Mouse (Mus musculus): ENCODE data around the gene Garnl3. TPM values are rescaled to one million over a fixed set of nuclear protein-coding genes. Genes with fewer than 3 reads are reported as not detected.

The Garnl3 gene
- polyA plus RNA-seq, 1 experiment from 2014 or later = 16.6 TPM

GRCm38 (mm10) chr2:33159593-33159992 lies 28.1 kb upstream of the Garnl3 start:
- H3K9me3 ChIP-seq (replicated peaks; ENCODE audit: control insufficient read depth, low read length) = no peaks in the 10 kb centered on the region
- no peak for ATAC-seq (ENCODE audit: insufficient read depth, low FRiP score)
- H3K27ac ChIP-seq (ENCODE audit: low read length) = no peak overlapping the region
- H3K27me3 ChIP-seq (ENCODE audit: control insufficient read depth, insufficient read depth, low read length) = no peaks in the 10 kb centered on the region
- H3K9ac ChIP-seq (ENCODE audit: low read length) = no peak overlapping the region
- H3K4me1 ChIP-seq (ENCODE audit: control insufficient read depth, insufficient read depth, low read length) = peaks cover 3% of the 10 kb centered on the region
- no peaks in the 10 kb centered on the region for H3K36me3 ChIP-seq (ENCODE audit: control insufficient read depth, insufficient read depth, low read length)
- WGBS = 86% methylated on average over 7 of the region's 7 CpGs
- no peak overlapping the region for H3K4me2 ChIP-seq (ENCODE audit: low read depth, low read length)
- no peak overlapping the region for H3K4me3 ChIP-seq (replicated peaks; ENCODE audit: low read length)

GRCm38 (mm10) chr2:33158895-33159294 lies 27.4 kb upstream of the Garnl3 start:
- Histone ChIP-seq H3K4me1 (ENCODE audit: control insufficient read depth, insufficient read depth, low read length) (no peaks in the 10 kb centered on the region), H3K9me3 (replicated peaks; ENCODE audit: control insufficient read depth, low read length) (no peaks in the 10 kb centered on the region), H3K27me3 (ENCODE audit: control insufficient read depth, insufficient read depth, low read length) (no peaks in the 10 kb centered on the region), H3K27ac (ENCODE audit: low read length) (no peak overlapping the region), H3K9ac (ENCODE audit: low read length) (no peak overlapping the region), H3K36me3 (ENCODE audit: control insufficient read depth, insufficient read depth, low read length) (no peaks in the 10 kb centered on the region), H3K4me2 (ENCODE audit: low read depth, low read length) (no peak overlapping the region), H3K4me3 (replicated peaks; ENCODE audit: low read length) (no peak overlapping the region)
- ATAC-seq (ENCODE audit: insufficient read depth, low FRiP score) = no peak
- 85% methylated on average over 6 of the region's 6 CpGs for WGBS

GRCm38 (mm10) chr2:33156283-33156781 lies 24.9 kb upstream of the Garnl3 start:
- no peak overlapping the region for H3K9ac ChIP-seq (ENCODE audit: low read length)
- no peak overlapping the region for H3K27ac ChIP-seq (ENCODE audit: low read length)
- H3K4me3 ChIP-seq (replicated peaks; ENCODE audit: low read length) = no peak overlapping the region
- ATAC-seq (ENCODE audit: insufficient read depth, low FRiP score) = no peak
- no peaks in the 10 kb centered on the region for H3K36me3 ChIP-seq (ENCODE audit: control insufficient read depth, insufficient read depth, low read length)
- no peaks in the 10 kb centered on the region for H3K4me1 ChIP-seq (ENCODE audit: control insufficient read depth, insufficient read depth, low read length)
- 67% methylated on average over 5 of the region's 5 CpGs for WGBS
- H3K27me3 ChIP-seq (ENCODE audit: control insufficient read depth, insufficient read depth, low read length) = no peaks in the 10 kb centered on the region
- H3K9me3 ChIP-seq (replicated peaks; ENCODE audit: control insufficient read depth, low read length) = no peaks in the 10 kb centered on the region
- H3K4me2 ChIP-seq (ENCODE audit: low read depth, low read length) = no peak overlapping the region

GRCm38 (mm10) chr2:33154751-33155372 lies 23.4 kb upstream of the Garnl3 start:
- Histone ChIP-seq H3K9me3 (replicated peaks; ENCODE audit: control insufficient read depth, low read length) (no peaks in the 10 kb centered on the region), H3K27ac (ENCODE audit: low read length) (no peak overlapping the region), H3K4me3 (replicated peaks; ENCODE audit: low read length) (no peak overlapping the region), H3K36me3 (ENCODE audit: control insufficient read depth, insufficient read depth, low read length) (no peaks in the 10 kb centered on the region), H3K9ac (ENCODE audit: low read length) (no peak overlapping the region; the same call in 1 of the 2 replicates), H3K4me2 (ENCODE audit: low read depth, low read length) (no peak overlapping the region), H3K27me3 (ENCODE audit: control insufficient read depth, insufficient read depth, low read length) (no peaks in the 10 kb centered on the region), H3K4me1 (ENCODE audit: control insufficient read depth, insufficient read depth, low read length) (no peaks in the 10 kb centered on the region)
- peak; percentile 44; the same call in 1 of the 2 replicates for ATAC-seq (ENCODE audit: insufficient read depth, low FRiP score)
- 20% methylated on average over 5 of the region's 5 CpGs for WGBS

GRCm38 (mm10) chr2:33146994-33147393 lies 15.5 kb upstream of the Garnl3 start:
- Histone ChIP-seq H3K9ac (ENCODE audit: low read length) (no peak overlapping the region), H3K4me1 (ENCODE audit: control insufficient read depth, insufficient read depth, low read length) (no peaks in the 10 kb centered on the region), H3K4me3 (replicated peaks; ENCODE audit: low read length) (no peak overlapping the region), H3K36me3 (ENCODE audit: control insufficient read depth, insufficient read depth, low read length) (no peaks in the 10 kb centered on the region), H3K27me3 (ENCODE audit: control insufficient read depth, insufficient read depth, low read length) (no peaks in the 10 kb centered on the region), H3K4me2 (ENCODE audit: low read depth, low read length) (no peak overlapping the region), H3K27ac (ENCODE audit: low read length) (no peak overlapping the region), H3K9me3 (replicated peaks; ENCODE audit: control insufficient read depth, low read length) (no peaks in the 10 kb centered on the region)
- 72% methylated on average over 4 of the region's 4 CpGs for WGBS
- ATAC-seq (ENCODE audit: insufficient read depth, low FRiP score) = no peak

- no peak overlapping the region for H3K9ac ChIP-seq (ENCODE audit: low read length)
- no peaks in the 10 kb centered on the region for H3K4me1 ChIP-seq (ENCODE audit: control insufficient read depth, insufficient read depth, low read length)
- no peaks in the 10 kb centered on the region for H3K36me3 ChIP-seq (ENCODE audit: control insufficient read depth, insufficient read depth, low read length)
- H3K9me3 ChIP-seq (replicated peaks; ENCODE audit: control insufficient read depth, low read length) = no peaks in the 10 kb centered on the region
- WGBS = 90% methylated on average over 2 of the region's 2 CpGs
- no peak overlapping the region for H3K4me3 ChIP-seq (replicated peaks; ENCODE audit: low read length)
- no peaks in the 10 kb centered on the region for H3K27me3 ChIP-seq (ENCODE audit: control insufficient read depth, insufficient read depth, low read length)
- H3K4me2 ChIP-seq (ENCODE audit: low read depth, low read length) = no peak overlapping the region
- no peak for ATAC-seq (ENCODE audit: insufficient read depth, low FRiP score)
- no peak overlapping the region for H3K27ac ChIP-seq (ENCODE audit: low read length)
Measured at GRCm38 (mm10) chr2:33143292-33143691, 11.8 kb upstream of the Garnl3 start.

- Histone ChIP-seq H3K27me3 (ENCODE audit: control insufficient read depth, insufficient read depth, low read length) (no peaks in the 10 kb centered on the region), H3K4me1 (ENCODE audit: control insufficient read depth, insufficient read depth, low read length) (no peaks in the 10 kb centered on the region), H3K9ac (ENCODE audit: low read length) (no peak overlapping the region), H3K4me2 (ENCODE audit: low read depth, low read length) (no peak overlapping the region), H3K4me3 (replicated peaks; ENCODE audit: low read length) (no peak overlapping the region), H3K9me3 (replicated peaks; ENCODE audit: control insufficient read depth, low read length) (no peaks in the 10 kb centered on the region), H3K36me3 (ENCODE audit: control insufficient read depth, insufficient read depth, low read length) (no peaks in the 10 kb centered on the region), H3K27ac (ENCODE audit: low read length) (no peak overlapping the region)
- WGBS = 86% methylated on average over 2 of the region's 2 CpGs
- no peak for ATAC-seq (ENCODE audit: insufficient read depth, low FRiP score)
Measured at GRCm38 (mm10) chr2:33138491-33138890, 7.0 kb upstream of the Garnl3 start.

GRCm38 (mm10) chr2:33137731-33138130 lies 6.3 kb upstream of the Garnl3 start:
- 82% methylated on average over 4 of the region's 4 CpGs for WGBS

GRCm38 (mm10) chr2:33137244-33137643 lies 5.8 kb upstream of the Garnl3 start:
- H3K27me3 ChIP-seq (ENCODE audit: control insufficient read depth, insufficient read depth, low read length) = no peaks in the 10 kb centered on the region
- no peak overlapping the region for H3K4me2 ChIP-seq (ENCODE audit: low read depth, low read length)
- no peak overlapping the region for H3K27ac ChIP-seq (ENCODE audit: low read length)
- no peaks in the 10 kb centered on the region for H3K4me1 ChIP-seq (ENCODE audit: control insufficient read depth, insufficient read depth, low read length)
- no peak for ATAC-seq (ENCODE audit: insufficient read depth, low FRiP score)
- no peak overlapping the region for H3K4me3 ChIP-seq (replicated peaks; ENCODE audit: low read length)
- H3K36me3 ChIP-seq (ENCODE audit: control insufficient read depth, insufficient read depth, low read length) = no peaks in the 10 kb centered on the region
- 90% methylated on average over 9 of the region's 9 CpGs for WGBS
- H3K9ac ChIP-seq (ENCODE audit: low read length) = no peak overlapping the region
- no peaks in the 10 kb centered on the region for H3K9me3 ChIP-seq (replicated peaks; ENCODE audit: control insufficient read depth, low read length)

More at GRCm38 (mm10) chr2:33137731-33138130, 6.3 kb upstream of the Garnl3 start:
- Histone ChIP-seq H3K27ac (ENCODE audit: low read length) (no peak overlapping the region), H3K4me2 (ENCODE audit: low read depth, low read length) (no peak overlapping the region), H3K4me1 (ENCODE audit: control insufficient read depth, insufficient read depth, low read length) (no peaks in the 10 kb centered on the region), H3K36me3 (ENCODE audit: control insufficient read depth, insufficient read depth, low read length) (no peaks in the 10 kb centered on the region), H3K9me3 (replicated peaks; ENCODE audit: control insufficient read depth, low read length) (no peaks in the 10 kb centered on the region), H3K9ac (ENCODE audit: low read length) (no peak overlapping the region), H3K4me3 (replicated peaks; ENCODE audit: low read length) (no peak overlapping the region), H3K27me3 (ENCODE audit: control insufficient read depth, insufficient read depth, low read length) (no peaks in the 10 kb centered on the region)
- ATAC-seq (ENCODE audit: insufficient read depth, low FRiP score) = no peak
